Mouse (Mus musculus): ENCODE results near the gene Fndc1.

Fndc1 gene

GRCm38 (mm10) chr17:7820176-7820575 lies 6.9 kb downstream of the Fndc1 start:
- DNase-seq (ENCODE audit: low spot score in 2 of 2) = no peak

GRCm38 (mm10) chr17:7816602-7817001 lies 10.5 kb downstream of the Fndc1 start:
- DNase-seq (ENCODE audit: low spot score in 2 of 2) = no peak

- DNase-seq (ENCODE audit: low spot score in 2 of 2) = no peak
Measured at GRCm38 (mm10) chr17:7814433-7814832, 12.7 kb downstream of the Fndc1 start.

- DNase-seq (ENCODE audit: low spot score in 2 of 2) = no peak
Measured at GRCm38 (mm10) chr17:7808043-7808442, 19.1 kb downstream of the Fndc1 start.

GRCm38 (mm10) chr17:7805105-7805504 lies 22.0 kb downstream of the Fndc1 start:
- no peak for DNase-seq (ENCODE audit: low spot score in 2 of 2)

GRCm38 (mm10) chr17:7802483-7802882 lies 24.6 kb downstream of the Fndc1 start:
- no peak for DNase-seq (ENCODE audit: low spot score in 2 of 2)

GRCm38 (mm10) chr17:7799894-7800293 lies 27.2 kb downstream of the Fndc1 start:
- no peak for DNase-seq (ENCODE audit: low spot score in 2 of 2)

- no peak for DNase-seq (ENCODE audit: low spot score in 2 of 2)
Measured at GRCm38 (mm10) chr17:7795584-7795983, 31.5 kb downstream of the Fndc1 start.

GRCm38 (mm10) chr17:7795168-7795567 lies 31.9 kb downstream of the Fndc1 start:
- DNase-seq (ENCODE audit: low spot score in 2 of 2) = no peak

- DNase-seq (ENCODE audit: low spot score in 2 of 2) = no peak
Measured at GRCm38 (mm10) chr17:7794093-7794492, 33.0 kb downstream of the Fndc1 start.

GRCm38 (mm10) chr17:7790512-7790911 lies 36.6 kb downstream of the Fndc1 start:
- DNase-seq (ENCODE audit: low spot score in 2 of 2) = no peak

GRCm38 (mm10) chr17:7774101-7774500 lies 53.0 kb downstream of the Fndc1 start:
- DNase-seq (ENCODE audit: low spot score in 2 of 2) = no peak

GRCm38 (mm10) chr17:7759786-7760185 lies 67.3 kb downstream of the Fndc1 start:
- DNase-seq (ENCODE audit: low spot score in 2 of 2) = no peak

GRCm38 (mm10) chr17:7755001-7755400 lies 72.1 kb downstream of the Fndc1 start:
- no peak for DNase-seq (ENCODE audit: low spot score in 2 of 2)

- DNase-seq (ENCODE audit: low spot score in 2 of 2) = no peak
Measured at GRCm38 (mm10) chr17:7753383-7753782, 73.7 kb downstream of the Fndc1 start.

GRCm38 (mm10) chr17:7749051-7749815 lies 77.9 kb downstream of the Fndc1 start:
- DNase-seq (ENCODE audit: low spot score in 2 of 2) = no peak

- no peak for DNase-seq (ENCODE audit: low spot score in 2 of 2)
Measured at GRCm38 (mm10) chr17:7746841-7747240, 80.3 kb downstream of the Fndc1 start.

GRCm38 (mm10) chr17:7744976-7745375 lies 82.1 kb downstream of the Fndc1 start:
- no peak for DNase-seq (ENCODE audit: low spot score in 2 of 2)

- no peak for DNase-seq (ENCODE audit: low spot score in 2 of 2)
Measured at GRCm38 (mm10) chr17:7740988-7741387, 86.1 kb downstream of the Fndc1 start.

- DNase-seq (ENCODE audit: low spot score in 2 of 2) = no peak
Measured at GRCm38 (mm10) chr17:7722991-7723390, 104.1 kb downstream of the Fndc1 start.

- no peak for DNase-seq (ENCODE audit: low spot score in 2 of 2)
Measured at GRCm38 (mm10) chr17:7718886-7719285, 108.2 kb downstream of the Fndc1 start.

- no peak for DNase-seq (ENCODE audit: low spot score in 2 of 2)
Measured at GRCm38 (mm10) chr17:7717945-7718344, 109.2 kb downstream of the Fndc1 start.

GRCm38 (mm10) chr17:7713020-7713419 lies 114.1 kb downstream of the Fndc1 start:
- DNase-seq (ENCODE audit: low spot score in 2 of 2) = no peak

GRCm38 (mm10) chr17:7707073-7707472 lies 120.0 kb downstream of the Fndc1 start:
- DNase-seq (ENCODE audit: low spot score in 2 of 2) = no peak

Data from spleen, postnatal 14 days (tissue).